Mouse (Mus musculus) midbrain, embryonic 12.5 days (tissue): ENCODE results near the gene Efr3b. TPM values are rescaled to one million over a fixed set of nuclear protein-coding genes. Genes with fewer than 3 reads are reported as not detected.
"Not testable (repeated sequence)": the region's sequence is repeated elsewhere in the genome, so short reads cannot be mapped to it uniquely, and the experiment has no call there.

Experiments
- ATAC-seq: fragments of 200-750 bp; cut with Nextera tagmentation; 2 replicates; pipeline ENCODE4 v1.8.0; 2017; ENCODE audit warnings: low read depth, moderate TSS enrichment, moderate library complexity; ENCODE audit not compliant: low FRiP score
- H3K27ac ChIP-seq: fragments of 300-500 bp; sonication (generic); replicated peaks from 2 replicates; pipeline ENCODE4 v1.5.1; 2016; ENCODE audit warnings: mild to moderate bottlenecking
- H3K27me3 ChIP-seq: fragments of 300-500 bp; sonication (generic); 2 replicates; pipeline ENCODE4 v1.6.1; 2016; ENCODE audit warnings: mild to moderate bottlenecking
- H3K36me3 ChIP-seq: fragments of 300-500 bp; sonication (generic); 2 replicates; pipeline ENCODE4 v1.6.1; 2016
- H3K4me1 ChIP-seq: fragments of 300-500 bp; sonication (generic); 2 replicates; pipeline ENCODE4 v1.6.1; 2016
- H3K4me2 ChIP-seq: fragments of 300-500 bp; sonication (generic); replicated peaks from 2 replicates; pipeline ENCODE4 v1.6.1; 2016; ENCODE audit warnings: mild to moderate bottlenecking, moderate library complexity
- H3K4me3 ChIP-seq: fragments of 300-500 bp; sonication (generic); 2 replicates; pipeline ENCODE4 v1.5.1; 2016; ENCODE audit warnings: mild to moderate bottlenecking
- H3K9ac ChIP-seq: fragments of 300-500 bp; sonication (generic); replicated peaks from 2 replicates; pipeline ENCODE4 v1.6.1; 2016; ENCODE audit warnings: mild to moderate bottlenecking, moderate library complexity
- H3K9me3 ChIP-seq: fragments of 300-500 bp; sonication (generic); 2 replicates; pipeline ENCODE4 v1.6.1; 2016; ENCODE audit warnings: mild to moderate bottlenecking
- WGBS: fragments of 180-500 bp; shearing (Covaris S2); methylation state at CpG from one replicate; pipeline ENCODE4 v1.1.7; 2016; 5-methylcytosine and 5-hydroxymethylcytosine counted together
- polyA plus RNA-seq: library from polyadenylated mRNA; unstranded; fragments of >200 nt; fragmentation: Nextera tagmentation; extraction: Ambion mirVana; gene quantifications from 2 replicates; pipeline ENCODE4 v1.2.1, GENCODE M21; 2016

Efr3b gene
- polyA plus RNA-seq, 1 experiment from 2014 or later: 32.0 TPM

GRCm38 (mm10) chr12:3967196-3967595, 71.5 kb downstream of the Efr3b start:
- Histone ChIP-seq H3K9me3 (no peaks in the 10 kb centered on the region), H3K4me3 (no peak overlapping the region), H3K36me3 (peaks cover 69% of the 10 kb centered on the region), H3K4me1 (no peaks in the 10 kb centered on the region), H3K27ac (no peak overlapping the region), H3K9ac (no peak overlapping the region), H3K27me3 (no peaks in the 10 kb centered on the region), H3K4me2 (no peak overlapping the region)
- ATAC-seq: no peak
- WGBS: 90% methylated on average over 4 of the region's 4 CpGs

- Histone ChIP-seq H3K9me3 (no peaks in the 10 kb centered on the region), H3K36me3 (peaks cover 11% of the 10 kb centered on the region), H3K4me3 (peak overlapping the region; percentile 59), H3K27me3 (peaks cover 12% of the 10 kb centered on the region), H3K9ac (peak overlapping the region; percentile 77), H3K4me2 (peak overlapping the region; percentile 83), H3K27ac (peak overlapping the region; percentile 92), H3K4me1 (peaks cover 13% of the 10 kb centered on the region)
- no peak for ATAC-seq
- WGBS: 55% methylated on average over 4 of the region's 4 CpGs
Observed at GRCm38 (mm10) chr12:3960553-3960952, 78.2 kb downstream of the Efr3b start.

GRCm38 (mm10) chr12:3959791-3960543, 78.7 kb downstream of the Efr3b start:
- Histone ChIP-seq H3K36me3 (peaks cover 6% of the 10 kb centered on the region; the same call in 1 of the 2 replicates), H3K9ac (peak overlapping the region; percentile 77), H3K9me3 (no peaks in the 10 kb centered on the region), H3K27me3 (peaks cover 17% of the 10 kb centered on the region), H3K27ac (peak overlapping the region; percentile 92), H3K4me3 (peak overlapping the region; percentile 59), H3K4me2 (peak overlapping the region; percentile 83), H3K4me1 (peaks cover 13% of the 10 kb centered on the region)
- ATAC-seq: peak; percentile 97
- WGBS: 2% methylated on average over 53 of the region's 53 CpGs

- H3K4me1 ChIP-seq: peaks cover 15% of the 10 kb centered on the region
- H3K4me2 ChIP-seq: no peak overlapping the region
- no peak overlapping the region for H3K27ac ChIP-seq
- no peaks in the 10 kb centered on the region for H3K36me3 ChIP-seq
- no peak overlapping the region for H3K9ac ChIP-seq
- peaks cover 38% of the 10 kb centered on the region for H3K27me3 ChIP-seq
- ATAC-seq: no peak
- 13% methylated on average over 3 of the region's 3 CpGs for whole genome bisulfite sequencing
- H3K9me3 ChIP-seq: no peaks in the 10 kb centered on the region
- H3K4me3 ChIP-seq: no peak overlapping the region
Observed at GRCm38 (mm10) chr12:3956351-3956750, 82.4 kb downstream of the Efr3b start.

GRCm38 (mm10) chr12:3955371-3955770, 83.3 kb downstream of the Efr3b start:
- no peak overlapping the region for H3K9ac ChIP-seq
- H3K27ac ChIP-seq: no peak overlapping the region
- no peak overlapping the region for H3K4me3 ChIP-seq
- WGBS: 33% methylated on average over 10 of the region's 10 CpGs
- H3K4me1 ChIP-seq: peaks cover 11% of the 10 kb centered on the region; the same call in 1 of the 2 replicates
- no peak for ATAC-seq
- no peaks in the 10 kb centered on the region for H3K9me3 ChIP-seq
- H3K36me3 ChIP-seq: no peaks in the 10 kb centered on the region
- H3K4me2 ChIP-seq: no peak overlapping the region
- peaks cover 38% of the 10 kb centered on the region for H3K27me3 ChIP-seq

GRCm38 (mm10) chr12:3954651-3955050, 84.1 kb downstream of the Efr3b start, which contains the start of gene Pomc:
Pomc (plus strand) TSS chr12:3954951.
- H3K9me3 ChIP-seq: no peaks in the 10 kb centered on the region
- H3K27ac ChIP-seq: no peak within 1 kb of the TSS
- no peaks in the 10 kb centered on the region for H3K36me3 ChIP-seq
- no peak for ATAC-seq
- WGBS: 17% methylated on average over 22 of the region's 22 CpGs
- H3K4me2 ChIP-seq: no peak within 1 kb of the TSS
- H3K4me1 ChIP-seq: 0 out of 2 replicates have a peak, but pooled peaks cover 8% of the 10 kb centered on the region
- no peak within 1 kb of the TSS for H3K4me3 ChIP-seq
- H3K27me3 ChIP-seq: peaks cover 38% of the 10 kb centered on the region
- H3K9ac ChIP-seq: no peak within 1 kb of the TSS

GRCm38 (mm10) chr12:3947503-3947902, 91.2 kb downstream of the Efr3b start:
- Histone ChIP-seq H3K36me3 (no peaks in the 10 kb centered on the region), H3K27me3 (peaks cover 24% of the 10 kb centered on the region), H3K9ac (no peak overlapping the region), H3K4me1 (peaks cover 8% of the 10 kb centered on the region; the same call in 1 of the 2 replicates), H3K4me3 (no peak overlapping the region), H3K4me2 (no peak overlapping the region), H3K27ac (no peak overlapping the region), H3K9me3 (no peaks in the 10 kb centered on the region)
- 83% methylated on average over 6 of the region's 6 CpGs for WGBS
- ATAC-seq: no peak

GRCm38 (mm10) chr12:3944454-3945073, 94.2 kb downstream of the Efr3b start:
- 25% methylated on average over 4 of the region's 4 CpGs for WGBS
- ATAC-seq: no peak

GRCm38 (mm10) chr12:3942026-3942425, 96.7 kb downstream of the Efr3b start:
- H3K4me1 ChIP-seq: peaks cover 14% of the 10 kb centered on the region
- peak overlapping the region; percentile 18; the same call in 1 of the 2 replicates for H3K4me2 ChIP-seq
- H3K27me3 ChIP-seq: peaks cover 21% of the 10 kb centered on the region
- H3K36me3 ChIP-seq: no peaks in the 10 kb centered on the region
- 6% methylated on average over 11 of the region's 11 CpGs for WGBS
- H3K9me3 ChIP-seq: no peaks in the 10 kb centered on the region
- no peak overlapping the region for H3K4me3 ChIP-seq
- H3K27ac ChIP-seq: no peak overlapping the region
- ATAC-seq: 0 out of 2 replicates have a peak, but pooled peaks have one; percentile 27
- H3K9ac ChIP-seq: no peak overlapping the region

More at GRCm38 (mm10) chr12:3944454-3945073, 94.2 kb downstream of the Efr3b start:
- Histone ChIP-seq H3K27me3 (peaks cover 32% of the 10 kb centered on the region), H3K36me3 (no peaks in the 10 kb centered on the region), H3K4me1 (peaks cover 14% of the 10 kb centered on the region), H3K27ac (no peak overlapping the region), H3K4me3 (no peak overlapping the region), H3K9ac (no peak overlapping the region), H3K4me2 (no peak overlapping the region), H3K9me3 (no peaks in the 10 kb centered on the region)

GRCm38 (mm10) chr12:3930090-3930865, 108.4 kb downstream of the Efr3b start:
- not testable (repeated sequence) for ATAC-seq, H3K4me1 ChIP-seq, H3K4me3 ChIP-seq, H3K36me3 ChIP-seq, H3K4me2 ChIP-seq, H3K27ac ChIP-seq, H3K9ac ChIP-seq, H3K9me3 ChIP-seq, H3K27me3 ChIP-seq
- WGBS: 92% methylated on average over 38 of the region's 47 CpGs

GRCm38 (mm10) chr12:3928841-3929240, 109.9 kb downstream of the Efr3b start:
- H3K4me1 ChIP-seq: no peaks in the 10 kb centered on the region
- H3K27ac ChIP-seq: no peak overlapping the region
- H3K4me3 ChIP-seq: no peak overlapping the region
- no peaks in the 10 kb centered on the region for H3K36me3 ChIP-seq
- WGBS: 85% methylated on average over 3 of the region's 3 CpGs
- H3K9me3 ChIP-seq: no peaks in the 10 kb centered on the region
- H3K27me3 ChIP-seq: 0 out of 2 replicates have a peak, but pooled peaks cover 4% of the 10 kb centered on the region
- H3K9ac ChIP-seq: no peak overlapping the region
- no peak for ATAC-seq
- no peak overlapping the region for H3K4me2 ChIP-seq
